Mouse (Mus musculus): Measurements from ENCODE around the gene Tmprss9. TPM values are rescaled to one million over a fixed set of nuclear protein-coding genes. Genes with fewer than 3 reads are reported as not detected.

The Tmprss9 gene
- total RNA-seq, 2 experiments from 2014 or later: 0.13 to 0.18 TPM

DNA sequence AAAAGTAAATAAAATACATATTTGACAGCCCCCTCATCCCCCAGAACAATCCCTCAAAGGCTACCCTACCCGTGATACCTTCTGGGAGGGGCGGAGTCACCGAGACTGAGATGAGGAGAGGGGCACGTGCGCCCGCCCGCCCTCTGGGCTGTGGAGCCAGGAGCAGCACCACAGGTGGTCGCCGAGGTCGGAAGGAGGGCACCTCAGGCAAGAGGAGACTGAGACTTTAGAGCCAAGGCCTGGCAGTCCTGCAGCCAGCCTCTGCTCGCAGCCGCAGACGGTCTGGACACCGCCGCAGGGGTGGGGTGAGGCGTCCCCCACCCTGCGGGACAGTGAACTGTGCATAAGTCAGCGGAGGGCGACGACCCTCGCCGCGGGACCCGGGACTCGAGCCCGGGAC is 60.0 kb downstream of the Tmprss9 start:
- intact Hi-C loops (cut with DNase I): no loop called here

GRCm38 (mm10) chr10:80932206-80932605 is 60.6 kb downstream of the Tmprss9 start:
- intact Hi-C loops (cut with DNase I): no loop called here
- peak; percentile 39 to 42 for DNase-seq (ENCODE audit: low spot score in 2 of 2)

More for the DNA sequence above, 60.0 kb downstream of the Tmprss9 start:
- DNase-seq (ENCODE audit: low spot score in 2 of 2): no peak

GRCm38 (mm10) chr10:80932700-80933420 is 61.2 kb downstream of the Tmprss9 start:
- DNase-seq (ENCODE audit: low spot score in 2 of 2): no peak
- intact Hi-C loops (cut with DNase I): no loop called here

DNA sequence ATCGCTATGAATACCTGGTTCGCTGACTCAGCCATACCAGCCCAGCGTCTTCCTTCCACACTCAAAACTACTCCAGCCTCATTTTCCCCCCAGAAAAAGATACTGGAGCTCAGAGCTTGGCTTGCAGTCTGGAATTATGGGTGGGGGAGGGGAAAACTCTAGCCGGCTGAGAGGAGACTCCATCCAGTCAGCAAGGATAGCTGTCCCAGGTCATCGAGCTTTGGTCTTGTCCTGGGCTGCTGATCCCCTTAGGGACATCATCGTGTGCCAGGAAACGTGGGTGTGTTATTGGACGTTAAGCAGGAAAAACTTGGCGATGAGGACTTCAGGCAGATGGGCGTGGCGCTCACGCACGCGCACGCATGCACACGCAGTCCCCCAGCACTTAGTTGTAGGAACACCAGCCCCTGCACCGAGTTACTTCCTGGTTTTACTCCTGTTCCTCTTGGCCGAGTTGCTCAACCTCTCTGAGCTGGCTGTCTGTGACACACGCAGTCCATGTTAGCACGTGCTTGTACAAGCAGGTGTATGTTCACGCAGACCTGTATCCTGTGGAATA is 61.9 kb downstream of the Tmprss9 start:
- intact Hi-C loops (cut with DNase I): no loop called here
- no peak for DNase-seq (ENCODE audit: low spot score in 2 of 2)

DNA sequence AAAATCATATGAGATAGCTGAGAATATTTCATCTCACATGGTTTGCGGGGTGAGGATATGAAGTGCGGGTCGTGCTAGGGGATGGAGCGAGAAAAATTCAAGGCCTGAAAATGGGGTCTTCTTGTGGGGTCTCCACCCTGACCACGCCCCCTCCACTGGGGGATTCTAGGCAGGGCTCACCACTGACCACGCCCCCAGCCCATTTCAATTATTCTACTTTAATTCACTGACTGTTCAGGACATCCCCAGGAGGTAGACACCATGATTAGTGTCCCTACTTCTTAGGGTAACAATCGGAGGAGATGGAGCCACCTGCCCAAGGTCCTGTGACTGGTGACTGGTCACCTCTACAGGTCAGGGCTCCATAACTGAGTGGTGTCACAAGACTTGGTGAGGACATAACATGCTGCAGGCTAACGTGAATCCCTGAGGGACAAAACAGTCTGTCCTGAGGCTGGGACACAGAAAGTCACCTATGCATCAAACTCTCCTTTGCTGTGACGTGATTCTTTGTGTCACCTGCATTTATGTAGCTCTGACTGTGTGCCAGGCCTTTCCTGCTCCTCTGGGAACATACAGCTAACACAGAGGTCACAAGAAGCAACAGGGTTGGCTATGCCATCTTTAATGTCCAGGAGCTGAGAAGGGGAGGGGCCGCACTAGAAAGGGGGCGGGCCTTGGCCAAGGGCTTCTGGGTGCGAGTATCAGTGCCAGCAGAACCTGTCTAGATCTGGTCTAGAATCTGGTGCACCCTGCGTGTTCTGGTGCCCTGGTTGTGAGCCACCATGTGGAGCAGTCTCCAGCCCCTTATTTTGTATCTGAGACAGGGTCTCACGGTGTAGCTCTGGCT is 62.7 kb downstream of the Tmprss9 start:
- intact Hi-C loops (cut with DNase I): no loop called here
- DNase-seq (ENCODE audit: low spot score in 2 of 2): no peak

DNA sequence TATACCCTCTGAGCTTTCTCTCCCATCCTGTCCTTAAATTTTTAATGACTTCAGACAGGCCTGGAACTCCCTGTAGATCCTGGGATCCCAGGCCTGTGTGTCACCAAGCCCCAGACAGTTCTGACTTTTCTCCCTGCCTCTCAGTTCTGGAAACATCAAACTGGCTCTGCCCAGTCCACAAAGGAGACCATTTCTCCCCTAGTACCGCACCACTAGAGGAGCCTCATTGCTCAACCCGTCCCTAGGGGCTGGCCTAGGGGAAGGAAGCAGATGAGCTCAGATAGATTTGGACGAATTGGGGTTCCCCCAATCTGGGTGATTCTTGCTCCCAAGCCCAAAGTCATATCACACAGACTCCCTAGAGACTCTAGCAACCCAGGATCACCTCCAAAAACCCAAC is 63.6 kb downstream of the Tmprss9 start:
- intact Hi-C loops (cut with DNase I): no loop called here
- DNase-seq (ENCODE audit: low spot score in 2 of 2): no peak

GRCm38 (mm10) chr10:80935698-80936097 is 64.0 kb downstream of the Tmprss9 start:
- intact Hi-C loops (cut with DNase I): no loop called here
- no peak for DNase-seq (ENCODE audit: low spot score in 2 of 2)

DNA sequence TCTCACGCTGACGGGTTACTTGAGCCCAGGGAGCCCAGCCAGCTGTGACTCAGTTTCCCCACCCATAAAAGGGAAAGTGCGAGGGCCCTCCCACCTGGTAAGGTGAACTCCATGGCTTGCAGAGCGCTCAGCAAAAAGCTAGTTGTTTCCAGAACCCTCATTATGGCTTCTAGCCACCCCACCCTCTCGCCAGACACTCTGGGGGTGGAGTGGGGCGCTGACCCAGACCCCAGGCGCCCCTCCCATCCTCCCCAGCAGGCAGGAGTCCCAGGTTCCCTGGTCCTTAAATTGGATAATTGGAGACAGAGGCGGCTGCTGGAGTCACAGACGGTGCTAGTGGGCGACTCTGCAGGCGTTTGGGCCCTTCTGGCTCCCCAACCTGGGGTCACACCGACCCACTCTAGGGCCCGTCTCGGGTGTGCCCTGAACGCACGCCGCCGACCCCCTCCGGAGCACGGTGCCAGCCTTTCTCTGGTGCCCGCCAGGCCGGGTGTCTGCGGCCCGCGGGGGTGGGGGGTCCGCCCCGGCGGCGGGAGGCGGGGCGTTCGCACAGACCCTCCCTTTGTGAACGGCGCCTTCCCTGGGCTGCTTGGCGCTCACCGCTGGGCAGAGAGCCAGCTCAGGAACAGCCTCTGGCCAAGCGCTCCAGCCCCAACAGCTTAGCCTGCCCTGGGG is 64.6 kb downstream of the Tmprss9 start:
- intact Hi-C loops (cut with DNase I): no loop called here
- peak in 1 of 2 experiments; percentile 58 for DNase-seq (ENCODE audit: low spot score in 2 of 2)

- intact Hi-C loops (cut with DNase I): no loop called here
- DNase-seq (ENCODE audit: low spot score in 2 of 2): no peak
Measured at GRCm38 (mm10) chr10:80936810-80937164, 65.1 kb downstream of the Tmprss9 start.

- no peak for DNase-seq (ENCODE audit: low spot score in 2 of 2)
- intact Hi-C loops (cut with DNase I): no loop called here
Measured at GRCm38 (mm10) chr10:80937646-80938045, 66.0 kb downstream of the Tmprss9 start.

DNA sequence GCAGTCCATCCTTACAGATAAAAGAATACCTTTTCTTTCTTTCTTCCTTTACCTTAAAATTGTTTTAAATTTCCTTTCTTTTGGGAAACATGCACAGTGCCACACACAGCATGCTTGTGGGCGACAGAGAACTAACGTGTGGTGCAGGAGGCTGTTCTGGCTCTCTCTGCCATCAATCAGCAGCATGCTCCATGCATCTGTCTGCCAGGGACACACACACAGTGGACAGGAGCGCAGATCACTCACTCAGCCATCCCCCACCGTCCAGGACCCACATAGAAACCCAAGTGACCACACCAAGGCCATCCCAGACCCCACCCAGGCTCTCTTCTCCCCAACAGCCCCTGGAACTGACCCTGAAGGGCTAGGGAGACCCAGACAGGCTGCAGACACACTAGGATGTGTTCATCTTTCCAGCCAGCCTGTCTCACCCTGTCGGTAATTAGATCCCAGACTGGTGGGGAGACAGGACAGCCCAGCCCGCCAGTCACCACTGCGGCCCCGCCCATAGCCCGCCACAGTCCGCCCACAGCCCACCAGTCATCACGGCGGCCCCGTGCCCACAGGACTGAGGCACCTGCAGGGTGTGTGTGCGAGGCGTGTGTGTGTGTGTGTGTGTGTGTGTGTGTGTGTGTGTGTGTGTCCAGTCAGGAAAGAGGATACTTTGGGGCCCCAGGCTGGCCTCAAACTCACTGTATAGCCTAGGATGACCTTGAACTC is 67.3 kb downstream of the Tmprss9 start:
- intact Hi-C loops (cut with DNase I): no loop called here
- no peak for DNase-seq (ENCODE audit: low spot score in 2 of 2)

- intact Hi-C loops (cut with DNase I): no loop called here
- DNase-seq (ENCODE audit: low spot score in 2 of 2): peak; percentile 84 to 92
Measured at GRCm38 (mm10) chr10:80939671-80940070, 68.0 kb downstream of the Tmprss9 start.

GRCm38 (mm10) chr10:80940320-80940987 is 68.8 kb downstream of the Tmprss9 start:
- no peak for DNase-seq (ENCODE audit: low spot score in 2 of 2)
- intact Hi-C loops (cut with DNase I): no loop called here

- intact Hi-C loops (cut with DNase I): no loop called here
- no peak for DNase-seq (ENCODE audit: low spot score in 2 of 2)
Measured at GRCm38 (mm10) chr10:80940988-80941347, 69.3 kb downstream of the Tmprss9 start.

- no peak for DNase-seq (ENCODE audit: low spot score in 2 of 2)
- intact Hi-C loops (cut with DNase I): no loop called here
Measured at GRCm38 (mm10) chr10:80942919-80943318, 71.3 kb downstream of the Tmprss9 start.

DNA sequence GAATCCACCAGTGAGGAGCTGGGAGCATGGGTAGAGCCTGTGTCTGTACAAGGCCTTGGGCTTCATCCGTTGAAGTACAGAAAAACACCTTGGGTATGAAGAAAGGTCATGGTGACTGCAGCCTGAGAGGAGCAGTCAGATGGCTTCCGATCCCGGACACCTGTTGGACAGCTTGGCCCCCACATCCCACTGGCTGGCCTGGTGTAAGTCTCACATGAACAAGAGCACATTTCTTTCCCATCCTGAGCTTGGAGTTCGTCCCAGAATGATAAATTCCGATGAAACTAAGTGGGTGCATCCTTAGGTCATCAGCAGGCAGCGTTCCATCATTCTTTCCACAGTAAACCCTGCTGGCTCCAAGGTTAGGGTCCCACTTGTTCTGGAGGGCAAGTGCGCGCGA is 72.1 kb downstream of the Tmprss9 start:
- no peak for DNase-seq (ENCODE audit: low spot score in 2 of 2)
- intact Hi-C loops (cut with DNase I): no loop called here

GRCm38 (mm10) chr10:80944231-80944630 is 72.6 kb downstream of the Tmprss9 start:
- intact Hi-C loops (cut with DNase I): no loop called here

GRCm38 (mm10) chr10:80946684-80947437 is 75.2 kb downstream of the Tmprss9 start:
- DNase-seq (ENCODE audit: low spot score in 2 of 2): no peak
- intact Hi-C loops (cut with DNase I): no loop called here

More at GRCm38 (mm10) chr10:80944231-80944630, 72.6 kb downstream of the Tmprss9 start:
- no peak for DNase-seq (ENCODE audit: low spot score in 2 of 2)
